Mouse (Mus musculus) lung, adult 2 months (tissue): ENCODE measurements around the gene Ncoa3.

ENCODE experiments used
- CTCF ChIP-seq: fragments of 200-500 bp; IDR thresholded peaks from 2 replicates; pipeline ENCODE4 v1.5.1; 2011; ENCODE audit warnings: mild to moderate bottlenecking, low read length, control low read depth; ENCODE audit not compliant: insufficient read depth
- POLR2A ChIP-seq: fragments of 200-500 bp; IDR thresholded peaks from 2 replicates; pipeline ENCODE4 v1.6.1; 2011; ENCODE audit warnings: low read depth, mild to moderate bottlenecking, control low read depth, low read length, borderline replicate concordance; ENCODE audit errors: extremely low read depth

GRCm38 (mm10) chr2:166051966-166052365 is 59.5 kb downstream of the Ncoa3 start:
- no peak for TF ChIP-seq POLR2A
- TF ChIP-seq CTCF: no peak
